ENCODE assay signal across 8 mouse cellular contexts in genomic region chr1:84697136-84697535, GRCm38 (mm10). TPM values are rescaled to one million over a fixed set of nuclear protein-coding genes. Genes with fewer than 3 reads are reported as not detected.
DNase-seq lines count a peak whose midpoint lies in the region; ATAC-seq lines count a peak whose summit lies in the region.

No protein-coding gene starts in this region.

- peak; percentile 15 for DNase-seq in ovary, postnatal 36 days (ENCODE audit: low spot score)
- no peak for DNase-seq in ovary, postnatal 10 days (ENCODE audit: low spot score)
- DNase-seq in adrenal gland, postnatal 25 days: peak; percentile 61
- DNase-seq in embryo, embryonic 11.5 days (ENCODE audit: low read depth, low spot score): peak; percentile 51
- peak; percentile 82 for DNase-seq in layer of hippocampus, adult 11-12 months (ENCODE audit: low spot score)
- peak; percentile 90 for DNase-seq in right cerebral cortex, postnatal 4 days
- no peak for DNase-seq in urinary bladder, postnatal 36 days (ENCODE audit: low spot score in 2 of 2)

- ATAC-seq in megakaryocyte progenitor cell, adult 5-6 weeks (replicated peaks; ENCODE audit: poor library complexity): peak; percentile 61; the same call in 1 of the 2 replicates

RNA-seq across cellular contexts. Expression of gene Dner, which starts 1.1 kb away (rescaled TPM):
- total RNA-seq in adrenal gland, postnatal 25 days (2021): 3.4 and 3.8 TPM in 2 replicates
- 0.12 TPM in 1 of 2 replicates, not detected in the other for total RNA-seq in megakaryocyte progenitor cell, adult 5-6 weeks (2015)
- total RNA-seq in megakaryocyte progenitor cell, adult 5-6 weeks (2017): not detected in 2 replicates

Comparison
In these comparisons a context has a peak if more than half of its experiments do, and no peak if none do; other contexts are left out.
1. DNase-seq: peak in ovary, postnatal 36 days (single experiment), adrenal gland, postnatal 25 days (single experiment), embryo, embryonic 11.5 days (single experiment), layer of hippocampus, adult 11-12 months (single experiment) and right cerebral cortex, postnatal 4 days (single experiment); none in ovary, postnatal 10 days (single experiment) and urinary bladder, postnatal 36 days (0 of 2).